Mouse (Mus musculus) neural tube, embryonic 12.5 days (tissue): ENCODE results near the gene Ccnd3. TPM values are rescaled to one million over a fixed set of nuclear protein-coding genes. Genes with fewer than 3 reads are reported as not detected.

Source experiments
- ATAC-seq: fragments of 200-750 bp; cut with Nextera tagmentation; 2 replicates; pipeline ENCODE4 v1.8.0; 2017; ENCODE audit warnings: low read depth, mild to moderate bottlenecking, moderate TSS enrichment, moderate library complexity; ENCODE audit not compliant: low FRiP score
- H3K27ac ChIP-seq: fragments of 300-500 bp; sonication (generic); 2 replicates; pipeline ENCODE4 v1.5.1; 2016
- H3K27me3 ChIP-seq: fragments of 300-500 bp; sonication (generic); replicated peaks from 2 replicates; pipeline ENCODE4 v1.6.1; 2016; ENCODE audit warnings: mild to moderate bottlenecking
- H3K36me3 ChIP-seq: fragments of 300-500 bp; sonication (generic); 2 replicates; pipeline ENCODE4 v1.6.1; 2016; ENCODE audit warnings: mild to moderate bottlenecking
- H3K4me1 ChIP-seq: fragments of 300-500 bp; sonication (generic); 2 replicates; pipeline ENCODE4 v1.6.1; 2016
- H3K4me2 ChIP-seq: fragments of 300-500 bp; sonication (generic); replicated peaks from 2 replicates; pipeline ENCODE4 v1.6.1; 2016; ENCODE audit warnings: mild to moderate bottlenecking
- H3K4me3 ChIP-seq: fragments of 300-500 bp; sonication (generic); 2 replicates; pipeline ENCODE4 v1.5.1; 2016
- H3K9ac ChIP-seq: fragments of 300-500 bp; sonication (generic); 2 replicates; pipeline ENCODE4 v1.6.1; 2016; ENCODE audit warnings: mild to moderate bottlenecking
- H3K9me3 ChIP-seq: fragments of 300-500 bp; sonication (generic); 2 replicates; pipeline ENCODE4 v1.6.1; 2016; ENCODE audit warnings: mild to moderate bottlenecking
- WGBS: fragments of 180-500 bp; shearing (Covaris S2); methylation state at CpG from one replicate; pipeline ENCODE4 v1.1.7; 2016; 5-methylcytosine and 5-hydroxymethylcytosine counted together
- polyA plus RNA-seq: library from polyadenylated mRNA; unstranded; fragments of >200 nt; fragmentation: Nextera tagmentation; extraction: Ambion mirVana; gene quantifications from 2 replicates; pipeline ENCODE4 v1.2.1, GENCODE M21; 2016

Ccnd3 gene
- polyA plus RNA-seq, 1 experiment from 2014 or later, result 146 TPM

DNA sequence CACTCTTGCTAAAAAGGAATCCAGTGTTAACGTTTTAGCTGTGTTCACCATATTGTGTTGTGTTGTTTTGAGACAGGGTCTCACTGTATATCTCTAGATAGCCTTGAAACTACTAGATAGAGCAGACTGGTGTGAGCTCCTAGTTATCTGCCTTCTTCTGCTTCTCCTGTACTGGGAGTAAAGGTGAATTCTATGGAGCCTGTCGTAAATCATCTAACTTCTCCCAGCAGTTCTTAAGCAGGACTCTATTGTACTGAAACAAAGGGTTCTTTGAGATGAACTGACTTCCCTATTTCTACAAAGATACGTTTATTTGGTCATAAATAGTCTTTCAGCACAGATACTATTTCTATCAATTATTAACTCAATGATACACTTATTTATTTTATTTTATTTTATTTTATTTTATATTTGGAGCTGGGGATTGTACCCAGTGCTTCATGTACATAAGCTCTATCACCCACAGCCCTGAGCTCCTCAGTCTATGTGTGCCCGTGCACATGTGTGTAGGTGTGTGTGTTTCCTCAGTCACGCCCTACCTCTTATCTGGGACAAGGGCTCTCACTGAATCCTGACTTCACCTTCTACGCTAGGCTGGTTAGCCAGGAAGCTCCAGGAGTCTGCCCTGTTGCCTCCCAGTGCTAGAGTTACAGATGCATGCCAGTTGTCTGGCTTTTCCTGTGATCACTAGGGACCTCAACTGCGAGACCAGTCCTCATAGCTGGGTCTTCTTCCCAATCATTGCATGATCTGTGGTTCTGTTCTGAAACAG, 129.3 kb downstream of the Ccnd3 start:
- Histone ChIP-seq H3K4me2 (no peak overlapping the region), H3K27me3 (no peaks in the 10 kb centered on the region), H3K9me3 (no peaks in the 10 kb centered on the region), H3K27ac (no peak overlapping the region), H3K4me3 (no peak overlapping the region), H3K4me1 (peaks cover 25% of the 10 kb centered on the region), H3K36me3 (peaks cover 5% of the 10 kb centered on the region; the same call in 1 of the 2 replicates), H3K9ac (no peak overlapping the region)
- 76% methylated on average over 7 of the region's 7 CpGs for WGBS
- ATAC-seq, result no peak

DNA sequence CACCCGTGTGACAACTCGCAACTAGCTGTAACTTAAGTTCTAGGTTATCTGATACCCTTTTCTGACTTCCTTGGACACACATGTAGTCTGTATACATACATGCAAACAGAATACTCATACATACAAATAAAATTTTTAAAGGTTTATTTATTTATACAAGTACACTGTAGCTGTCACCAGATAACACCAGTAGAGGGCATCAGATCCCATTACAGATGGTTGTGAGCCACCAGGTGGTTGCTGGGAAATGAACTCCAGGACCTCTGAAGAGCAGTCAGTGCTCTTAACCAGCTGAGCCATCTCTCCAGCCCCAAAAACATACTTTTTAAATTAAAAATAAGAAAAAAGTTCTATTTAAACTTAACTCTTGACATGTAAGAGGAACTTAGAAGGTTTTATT, 138.1 kb downstream of the Ccnd3 start:
- H3K4me2 ChIP-seq, result no peak overlapping the region
- no peaks in the 10 kb centered on the region for H3K9me3 ChIP-seq
- H3K27ac ChIP-seq, result no peak overlapping the region
- no peaks in the 10 kb centered on the region; the same call in 1 of the 2 replicates for H3K4me1 ChIP-seq
- no peak overlapping the region for H3K9ac ChIP-seq
- H3K4me3 ChIP-seq, result no peak overlapping the region
- ATAC-seq, result no peak
- 82% methylated on average over 2 of the region's 2 CpGs for WGBS
- H3K36me3 ChIP-seq, result no peaks in the 10 kb centered on the region
- H3K27me3 ChIP-seq, result no peaks in the 10 kb centered on the region

DNA sequence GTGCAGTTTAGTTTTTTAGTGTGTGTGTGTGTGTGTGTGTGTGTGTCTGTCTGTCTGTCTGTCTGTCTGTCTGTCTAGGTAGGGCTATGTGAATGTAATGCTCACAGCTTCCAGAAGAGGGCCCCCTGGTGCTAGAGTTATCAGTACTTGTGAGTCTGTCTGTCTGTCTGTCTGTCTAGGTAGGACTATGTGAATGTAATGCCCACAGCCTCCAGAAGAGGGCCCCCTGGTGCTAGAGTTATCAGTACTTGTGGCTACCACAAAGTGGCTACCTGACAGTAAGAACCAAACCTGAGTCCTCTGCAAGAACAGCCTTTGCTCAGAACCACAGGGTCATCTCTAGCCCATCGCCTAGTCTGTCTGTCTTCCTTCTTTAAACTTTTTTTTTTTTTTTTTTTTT, 141.8 kb downstream of the Ccnd3 start:
- Histone ChIP-seq H3K36me3 (no peaks in the 10 kb centered on the region), H3K9me3 (no peaks in the 10 kb centered on the region), H3K9ac (no peak overlapping the region), H3K4me1 (no peaks in the 10 kb centered on the region; the same call in 1 of the 2 replicates), H3K4me3 (no peak overlapping the region), H3K4me2 (no peak overlapping the region), H3K27me3 (no peaks in the 10 kb centered on the region), H3K27ac (no peak overlapping the region)
- ATAC-seq, result no peak
- WGBS, result 60% methylated on average over 1 of the region's 1 CpGs

DNA sequence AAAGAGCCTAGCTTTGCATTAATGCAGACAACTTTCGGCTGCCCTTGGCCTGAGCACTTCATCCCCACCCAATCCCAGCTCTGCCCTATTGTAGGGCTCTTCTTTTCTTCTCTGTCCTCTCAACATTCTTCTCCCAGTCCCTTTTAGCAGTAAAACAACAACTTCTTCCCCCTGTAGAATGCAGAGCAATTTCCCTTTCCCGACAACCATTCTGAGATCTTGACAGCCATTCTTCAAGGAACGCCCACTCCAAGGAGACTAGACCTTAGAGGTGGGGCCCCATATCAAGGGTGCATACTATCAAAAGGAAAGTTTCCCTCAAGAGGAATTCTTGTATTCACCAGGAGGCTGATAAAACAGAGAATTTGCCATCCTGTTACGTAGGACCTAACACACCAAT, 144.1 kb downstream of the Ccnd3 start:
- H3K27ac ChIP-seq, result no peak overlapping the region
- 0 out of 2 replicates have a peak, but pooled peaks have one; percentile 17 for ATAC-seq
- H3K4me2 ChIP-seq, result no peak overlapping the region

More for the DNA sequence above, 144.1 kb downstream of the Ccnd3 start:
- WGBS, result 24% methylated on average over 4 of the region's 4 CpGs
- no peak overlapping the region for H3K9ac ChIP-seq
- no peaks in the 10 kb centered on the region for H3K9me3 ChIP-seq
- peaks cover 6% of the 10 kb centered on the region; the same call in 1 of the 2 replicates for H3K36me3 ChIP-seq
- no peaks in the 10 kb centered on the region for H3K27me3 ChIP-seq
- H3K4me1 ChIP-seq, result no peaks in the 10 kb centered on the region; the same call in 1 of the 2 replicates
- no peak overlapping the region for H3K4me3 ChIP-seq

Other genes starting within 250 kb of the Ccnd3 start
- gene Mrps10, start 136.2 kb upstream of the Ccnd3 start, polyA plus RNA-seq, result 75.3 and 78.5 TPM in 2 replicates
- 0.75 and 0.85 TPM in 2 replicates for gene Guca1b, start 119.7 kb upstream of the Ccnd3 start, polyA plus RNA-seq
- 0.95 and 1.1 TPM in 2 replicates for gene Guca1a, start 104.5 kb upstream of the Ccnd3 start, polyA plus RNA-seq
- 0.14 and 0.32 TPM in 2 replicates for gene AI661453, start 68.4 kb upstream of the Ccnd3 start, polyA plus RNA-seq
- 0.37 and 0.68 TPM in 2 replicates for gene 1700001C19Rik, start 67.7 kb upstream of the Ccnd3 start, polyA plus RNA-seq
- 28.7 and 30.3 TPM in 2 replicates for gene Taf8, start 2.8 kb upstream of the Ccnd3 start, polyA plus RNA-seq
- gene Bysl, start 106.4 kb downstream of the Ccnd3 start, polyA plus RNA-seq, result 32.5 and 35.9 TPM in 2 replicates
- gene Med20, start 106.5 kb downstream of the Ccnd3 start, polyA plus RNA-seq, result 39.7 and 41.6 TPM in 2 replicates
- gene Gm20517, start 106.5 kb downstream of the Ccnd3 start, polyA plus RNA-seq, result 2.0 and 2.4 TPM in 2 replicates
- gene Usp49, start 125.6 kb downstream of the Ccnd3 start, polyA plus RNA-seq, result 10.4 and 12.5 TPM in 2 replicates
- gene Tomm6, start 183.3 kb downstream of the Ccnd3 start, polyA plus RNA-seq, result 327 and 354 TPM in 2 replicates
- 22.7 and 24.1 TPM in 2 replicates for gene Frs3, start 184.0 kb downstream of the Ccnd3 start, polyA plus RNA-seq
- 0.28 and 0.54 TPM in 2 replicates for gene Gm21981, start 189.4 kb downstream of the Ccnd3 start, polyA plus RNA-seq
- gene Prickle4, start 189.7 kb downstream of the Ccnd3 start, polyA plus RNA-seq, result 0.86 and 1.3 TPM in 2 replicates
- gene Pgc, start 221.8 kb downstream of the Ccnd3 start, polyA plus RNA-seq, result not detected in 2 replicates
- gene Tfeb, start 232.0 kb downstream of the Ccnd3 start, polyA plus RNA-seq, result 3.8 and 4.5 TPM in 2 replicates